Mouse (Mus musculus): ENCODE data around the gene She. TPM values are rescaled to one million over a fixed set of nuclear protein-coding genes. Genes with fewer than 3 reads are reported as not detected.
A peak's percentile ranks its signal among the peaks of the same experiment; 100 is the strongest.

Gene She
- polyA plus RNA-seq, 1 experiment from 2014 or later, result 6.0 TPM

- Histone ChIP-seq H3K4me1 (replicated peaks) (peaks cover 20% of the 10 kb centered on the region), H3K36me3 (no peaks in the 10 kb centered on the region), H3K27ac (no peak overlapping the region), H3K27me3 (no peaks in the 10 kb centered on the region), H3K9me3 (replicated peaks) (no peaks in the 10 kb centered on the region), H3K4me2 (no peak overlapping the region), H3K4me3 (no peak overlapping the region), H3K9ac (no peak overlapping the region)
- ATAC-seq (replicated peaks; ENCODE audit: insufficient number of reproducible peaks, insufficient read depth, low FRiP score, low read depth), result no peak
- 72% methylated on average over 9 of the region's 9 CpGs for WGBS
Observed at GRCm38 (mm10) chr3:89863716-89864509, 32.7 kb downstream of the She start.

GRCm38 (mm10) chr3:89865020-89865419 lies 33.9 kb downstream of the She start:
- no peak for ATAC-seq (replicated peaks; ENCODE audit: insufficient number of reproducible peaks, insufficient read depth, low FRiP score, low read depth)
- no peaks in the 10 kb centered on the region for H3K9me3 ChIP-seq (replicated peaks)
- peaks cover 27% of the 10 kb centered on the region for H3K4me1 ChIP-seq (replicated peaks)
- no peak overlapping the region for H3K27ac ChIP-seq
- H3K27me3 ChIP-seq, result no peaks in the 10 kb centered on the region
- H3K4me2 ChIP-seq, result no peak overlapping the region
- H3K36me3 ChIP-seq, result no peaks in the 10 kb centered on the region
- no peak overlapping the region for H3K9ac ChIP-seq
- H3K4me3 ChIP-seq, result no peak overlapping the region
- 47% methylated on average over 6 of the region's 6 CpGs for WGBS

DNA sequence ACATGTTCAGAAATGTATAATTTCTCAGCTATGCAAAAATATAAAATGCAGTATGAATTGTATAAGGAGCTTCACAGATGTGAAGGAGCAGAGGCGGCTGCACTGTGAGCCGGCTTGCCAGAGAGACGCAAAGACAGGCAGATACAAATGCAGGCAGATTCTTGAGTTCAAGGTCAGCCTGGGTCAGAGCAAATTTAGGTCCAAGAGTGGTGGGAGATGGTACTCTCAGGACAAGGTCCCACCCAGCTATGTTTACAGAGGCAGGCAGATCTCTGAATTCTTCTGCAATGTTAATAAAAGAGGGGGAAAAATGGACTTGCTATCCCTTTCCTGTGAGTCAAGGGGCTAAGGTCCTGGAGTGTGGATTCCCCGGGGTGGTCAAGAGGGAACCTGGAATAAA lies 34.6 kb downstream of the She start:
- Histone ChIP-seq H3K4me3 (no peak overlapping the region), H3K27me3 (no peaks in the 10 kb centered on the region), H3K4me2 (no peak overlapping the region), H3K4me1 (replicated peaks) (peaks cover 30% of the 10 kb centered on the region), H3K27ac (no peak overlapping the region), H3K9ac (no peak overlapping the region), H3K9me3 (replicated peaks) (no peaks in the 10 kb centered on the region), H3K36me3 (no peaks in the 10 kb centered on the region)
- no peak for ATAC-seq (replicated peaks; ENCODE audit: insufficient number of reproducible peaks, insufficient read depth, low FRiP score, low read depth)
- 72% methylated on average over 4 of the region's 4 CpGs for WGBS

DNA sequence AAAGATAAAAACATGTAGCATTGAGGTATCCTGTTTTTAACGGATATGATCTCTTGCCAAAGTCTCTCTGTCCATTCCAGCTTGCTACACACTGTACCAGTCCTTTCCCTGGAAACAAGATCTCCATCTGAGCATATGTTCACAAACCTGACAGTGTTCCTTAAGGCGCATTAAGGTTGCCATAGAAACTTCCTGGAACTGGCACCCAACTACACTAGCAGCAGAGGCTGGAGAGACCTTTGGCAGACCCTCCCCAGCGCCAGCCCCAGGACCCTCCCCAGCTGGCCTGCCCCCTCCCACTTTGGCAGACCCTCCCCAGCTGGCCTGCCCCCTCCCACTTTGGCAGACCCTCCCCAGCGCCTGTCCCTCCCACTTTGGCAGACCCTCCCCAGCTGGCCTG lies 36.5 kb downstream of the She start:
- no peak for ATAC-seq (replicated peaks; ENCODE audit: insufficient number of reproducible peaks, insufficient read depth, low FRiP score, low read depth)
- 68% methylated on average over 4 of the region's 4 CpGs for WGBS

GRCm38 (mm10) chr3:89868357-89868756 lies 37.2 kb downstream of the She start:
- Histone ChIP-seq H3K9me3 (replicated peaks) (no peaks in the 10 kb centered on the region), H3K4me2 (peak overlapping the region; percentile 51), H3K4me3 (no peak overlapping the region), H3K4me1 (replicated peaks) (peaks cover 31% of the 10 kb centered on the region), H3K9ac (no peak overlapping the region), H3K36me3 (no peaks in the 10 kb centered on the region), H3K27ac (no peak overlapping the region), H3K27me3 (no peaks in the 10 kb centered on the region)
- 8% methylated on average over 7 of the region's 7 CpGs for whole genome bisulfite sequencing
- peak; percentile 59; the same call in 1 of the 2 replicates for ATAC-seq (replicated peaks; ENCODE audit: insufficient number of reproducible peaks, insufficient read depth, low FRiP score, low read depth)

More for the DNA sequence above, 36.5 kb downstream of the She start:
- H3K4me3 ChIP-seq, result no peak overlapping the region
- H3K27ac ChIP-seq, result no peak overlapping the region
- no peaks in the 10 kb centered on the region for H3K9me3 ChIP-seq (replicated peaks)
- H3K36me3 ChIP-seq, result no peaks in the 10 kb centered on the region
- H3K4me1 ChIP-seq (replicated peaks), result peaks cover 31% of the 10 kb centered on the region
- H3K4me2 ChIP-seq, result no peak overlapping the region
- no peaks in the 10 kb centered on the region for H3K27me3 ChIP-seq
- H3K9ac ChIP-seq, result no peak overlapping the region

DNA sequence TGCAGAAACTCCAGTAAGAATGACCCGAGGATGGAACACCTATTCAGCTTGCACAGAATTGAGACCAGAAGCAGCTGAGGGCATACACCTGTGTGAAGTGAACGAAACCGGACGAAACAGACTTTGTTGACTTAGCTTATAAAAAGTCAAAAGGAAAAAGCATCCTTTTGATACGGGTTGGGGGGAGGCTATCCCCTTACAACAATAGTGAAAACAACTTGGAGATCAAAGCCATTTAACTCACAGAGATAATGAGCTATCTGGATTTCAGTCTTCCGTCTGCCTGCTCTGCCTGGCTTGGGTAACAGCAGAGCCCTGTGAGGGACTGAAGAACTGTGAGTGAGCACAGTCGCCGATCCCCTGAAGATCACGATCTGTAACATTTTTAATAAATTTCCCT lies 37.8 kb downstream of the She start:
- Histone ChIP-seq H3K4me2 (0 out of 2 replicates have a peak overlapping the region, but pooled peaks have one; percentile 51), H3K27ac (no peak overlapping the region)
- WGBS, result 34% methylated on average over 9 of the region's 9 CpGs

GRCm38 (mm10) chr3:89869556-89869955 lies 38.4 kb downstream of the She start:
- Histone ChIP-seq H3K4me3 (no peak overlapping the region), H3K27ac (no peak overlapping the region), H3K9ac (no peak overlapping the region), H3K27me3 (no peaks in the 10 kb centered on the region), H3K36me3 (no peaks in the 10 kb centered on the region), H3K4me1 (replicated peaks) (peaks cover 31% of the 10 kb centered on the region), H3K4me2 (no peak overlapping the region), H3K9me3 (replicated peaks) (no peaks in the 10 kb centered on the region)
- ATAC-seq (replicated peaks; ENCODE audit: insufficient number of reproducible peaks, insufficient read depth, low FRiP score, low read depth), result no peak
- WGBS, result 66% methylated on average over 9 of the region's 9 CpGs

More for the DNA sequence above, 37.8 kb downstream of the She start:
- H3K36me3 ChIP-seq, result no peaks in the 10 kb centered on the region
- no peak for ATAC-seq (replicated peaks; ENCODE audit: insufficient number of reproducible peaks, insufficient read depth, low FRiP score, low read depth)
- H3K9ac ChIP-seq, result no peak overlapping the region
- peaks cover 31% of the 10 kb centered on the region for H3K4me1 ChIP-seq (replicated peaks)
- no peaks in the 10 kb centered on the region for H3K9me3 ChIP-seq (replicated peaks)
- no peak overlapping the region for H3K4me3 ChIP-seq
- no peaks in the 10 kb centered on the region for H3K27me3 ChIP-seq

- Histone ChIP-seq H3K4me2 (no peak overlapping the region), H3K27ac (no peak overlapping the region), H3K27me3 (no peaks in the 10 kb centered on the region), H3K9me3 (replicated peaks) (no peaks in the 10 kb centered on the region), H3K36me3 (no peaks in the 10 kb centered on the region), H3K9ac (no peak overlapping the region), H3K4me3 (no peak overlapping the region), H3K4me1 (replicated peaks) (peaks cover 26% of the 10 kb centered on the region)
- ATAC-seq (replicated peaks; ENCODE audit: insufficient number of reproducible peaks, insufficient read depth, low FRiP score, low read depth), result no peak
- WGBS, result 73% methylated on average over 22 of the region's 22 CpGs
Observed at GRCm38 (mm10) chr3:89870472-89871271, 39.5 kb downstream of the She start.

GRCm38 (mm10) chr3:89871339-89871914 lies 40.3 kb downstream of the She start:
- H3K9ac ChIP-seq, result no peak overlapping the region
- WGBS, result 76% methylated on average over 8 of the region's 8 CpGs
- H3K4me2 ChIP-seq, result no peak overlapping the region
- H3K4me1 ChIP-seq (replicated peaks), result peaks cover 26% of the 10 kb centered on the region
- no peak for ATAC-seq (replicated peaks; ENCODE audit: insufficient number of reproducible peaks, insufficient read depth, low FRiP score, low read depth)
- H3K27me3 ChIP-seq, result no peaks in the 10 kb centered on the region
- H3K9me3 ChIP-seq (replicated peaks), result no peaks in the 10 kb centered on the region
- no peak overlapping the region for H3K4me3 ChIP-seq
- H3K36me3 ChIP-seq, result no peaks in the 10 kb centered on the region
- H3K27ac ChIP-seq, result no peak overlapping the region

GRCm38 (mm10) chr3:89872209-89872608 lies 41.0 kb downstream of the She start:
- H3K27me3 ChIP-seq, result no peaks in the 10 kb centered on the region
- H3K9ac ChIP-seq, result no peak overlapping the region
- no peak overlapping the region for H3K4me3 ChIP-seq
- peaks cover 26% of the 10 kb centered on the region for H3K4me1 ChIP-seq (replicated peaks)
- H3K9me3 ChIP-seq (replicated peaks), result no peaks in the 10 kb centered on the region
- H3K27ac ChIP-seq, result peak overlapping the region; percentile 1; the same call in 1 of the 2 replicates
- peak; percentile 33; the same call in 1 of the 2 replicates for ATAC-seq (replicated peaks; ENCODE audit: insufficient number of reproducible peaks, insufficient read depth, low FRiP score, low read depth)
- no peaks in the 10 kb centered on the region for H3K36me3 ChIP-seq
- no peak overlapping the region for H3K4me2 ChIP-seq
- WGBS, result 50% methylated on average over 7 of the region's 7 CpGs

GRCm38 (mm10) chr3:89872684-89873083 lies 41.5 kb downstream of the She start:
- no peak for ATAC-seq (replicated peaks; ENCODE audit: insufficient number of reproducible peaks, insufficient read depth, low FRiP score, low read depth)
- H3K9ac ChIP-seq, result no peak overlapping the region
- H3K9me3 ChIP-seq (replicated peaks), result no peaks in the 10 kb centered on the region
- no peaks in the 10 kb centered on the region for H3K36me3 ChIP-seq
- peaks cover 26% of the 10 kb centered on the region for H3K4me1 ChIP-seq (replicated peaks)
- 45% methylated on average over 6 of the region's 6 CpGs for WGBS
- H3K27me3 ChIP-seq, result no peaks in the 10 kb centered on the region
- no peak overlapping the region for H3K4me3 ChIP-seq
- no peak overlapping the region; the same call in 1 of the 2 replicates for H3K27ac ChIP-seq
- H3K4me2 ChIP-seq, result no peak overlapping the region
